32 mouse cellular contexts compared by ENCODE assay signal in genomic region chr1:63266121-63266520, GRCm38 (mm10). TPM values are rescaled to one million over a fixed set of nuclear protein-coding genes. Genes with fewer than 3 reads are reported as not detected.
DNase-seq lines count a peak whose midpoint lies in the region; ATAC-seq and TF ChIP-seq lines count a peak whose summit lies in the region.
"Had no signal": no experiment of that assay in that cellular context is flagged by ENCODE, and none has a peak within 500 bp of the region (broad histone marks: within the 10 kb centered on the region; RNA-seq: fewer than 3 reads in every experiment).

No protein-coding gene starts in this region.

- H3K9ac ChIP-seq in hindbrain, postnatal 0 days (replicated peaks; ENCODE audit: low read length), result no peak overlapping the region
- H3K9ac ChIP-seq in hindbrain, embryonic 13.5 days, result no peak overlapping the region
- no peak overlapping the region for H3K9ac ChIP-seq in midbrain, embryonic 14.5 days (replicated peaks; ENCODE audit: low read length)
- H3K9ac ChIP-seq in midbrain, embryonic 16.5 days (ENCODE audit: low read depth, low read length), result no peak overlapping the region
- H3K9ac ChIP-seq: embryonic facial prominence, embryonic 13.5 days; heart, embryonic 15.5 days; hindbrain, embryonic 14.5 days; limb, embryonic 12.5 days; liver, embryonic 15.5 days; lung, embryonic 14.5 days; stomach, embryonic 15.5 days had no signal

- DNase-seq in hindbrain, postnatal 0 days (ENCODE audit: low spot score), result peak; percentile 15
- peak; percentile 58 for DNase-seq in midbrain, embryonic 14.5 days
- DNase-seq in embryo, embryonic 9.5 days (ENCODE audit: extremely low spot score), result peak; percentile 33
- DNase-seq in retina, embryonic 14.5 days (ENCODE audit: low spot score), result peak; percentile 38
- no peak for DNase-seq in kidney, adult 9 months
- no peak for DNase-seq in spleen, adult 12 weeks (ENCODE audit: low spot score)
- DNase-seq: adrenal gland, adult 2 months; adrenal gland, postnatal 36 days; B cell, adult 2 months; cerebellum, adult 9-11 months; gastrocnemius, postnatal 25 days; heart, adult 11 months; kidney, adult 2 months; layer of hippocampus, postnatal 36 days; lung, embryonic 14.5 days; lung, postnatal 14 days; right cerebral cortex, postnatal 14 days had no signal

- H3K9me3 ChIP-seq in hindbrain, postnatal 0 days (ENCODE audit: low read length), result no peaks in the 10 kb centered on the region
- no peaks in the 10 kb centered on the region for H3K9me3 ChIP-seq in hindbrain, embryonic 13.5 days
- no peaks in the 10 kb centered on the region for H3K9me3 ChIP-seq in midbrain, embryonic 14.5 days (ENCODE audit: control insufficient read depth, low read length)
- H3K9me3 ChIP-seq in midbrain, embryonic 16.5 days (replicated peaks; ENCODE audit: control insufficient read depth, low read length, poor library complexity, severe bottlenecking), result no peaks in the 10 kb centered on the region
- H3K9me3 ChIP-seq: embryonic facial prominence, embryonic 13.5 days; forebrain, embryonic 10.5 days; heart, embryonic 10.5 days; heart, embryonic 15.5 days; limb, embryonic 12.5 days; liver, embryonic 15.5 days; stomach, embryonic 15.5 days had no signal

- WGBS in hindbrain, postnatal 0 days, result 40% methylated on average over 12 of the region's 12 CpGs
- WGBS in hindbrain, embryonic 13.5 days, result 38% methylated on average over 12 of the region's 12 CpGs
- 46% methylated on average over 12 of the region's 12 CpGs for WGBS in midbrain, embryonic 14.5 days
- WGBS in midbrain, embryonic 16.5 days, result 33% methylated on average over 12 of the region's 12 CpGs

- H3K27ac ChIP-seq in hindbrain, postnatal 0 days, result no peak overlapping the region
- no peak overlapping the region for H3K27ac ChIP-seq in hindbrain, embryonic 13.5 days
- no peak overlapping the region for H3K27ac ChIP-seq in midbrain, embryonic 14.5 days (replicated peaks; ENCODE audit: low read depth, low read length)
- no peak overlapping the region for H3K27ac ChIP-seq in midbrain, embryonic 16.5 days (ENCODE audit: low read length)
- H3K27ac ChIP-seq: embryonic facial prominence, embryonic 13.5 days; forebrain, embryonic 10.5 days; heart, embryonic 10.5 days; heart, embryonic 15.5 days; hindbrain, embryonic 14.5 days; kidney, postnatal 0 days; limb, embryonic 12.5 days; liver, embryonic 15.5 days; stomach, embryonic 15.5 days had no signal

- H3K4me2 ChIP-seq in hindbrain, postnatal 0 days (ENCODE audit: low read depth, low read length), result no peak overlapping the region
- no peak overlapping the region for H3K4me2 ChIP-seq in hindbrain, embryonic 13.5 days
- no peak overlapping the region for H3K4me2 ChIP-seq in midbrain, embryonic 14.5 days (ENCODE audit: low read length)
- H3K4me2 ChIP-seq in midbrain, embryonic 16.5 days (ENCODE audit: low read length), result no peak overlapping the region
- H3K4me2 ChIP-seq: embryonic facial prominence, embryonic 13.5 days; heart, embryonic 15.5 days; hindbrain, embryonic 14.5 days; limb, embryonic 12.5 days; liver, embryonic 15.5 days; lung, embryonic 14.5 days; stomach, embryonic 15.5 days had no signal

- H3K4me1 ChIP-seq in hindbrain, postnatal 0 days (ENCODE audit: insufficient read depth, low read length), result no peaks in the 10 kb centered on the region
- H3K4me1 ChIP-seq in hindbrain, embryonic 13.5 days (replicated peaks), result no peaks in the 10 kb centered on the region
- H3K4me1 ChIP-seq in midbrain, embryonic 14.5 days (ENCODE audit: control insufficient read depth, insufficient read depth, low read length), result no peaks in the 10 kb centered on the region
- H3K4me1 ChIP-seq in midbrain, embryonic 16.5 days (ENCODE audit: control insufficient read depth, insufficient read depth, low read length), result no peaks in the 10 kb centered on the region
- H3K4me1 ChIP-seq: embryonic facial prominence, embryonic 13.5 days; heart, embryonic 15.5 days; limb, embryonic 12.5 days; liver, embryonic 15.5 days; stomach, embryonic 15.5 days had no signal

- H3K36me3 ChIP-seq in hindbrain, postnatal 0 days (ENCODE audit: insufficient read depth, low read length), result no peaks in the 10 kb centered on the region
- no peaks in the 10 kb centered on the region for H3K36me3 ChIP-seq in hindbrain, embryonic 13.5 days
- H3K36me3 ChIP-seq in midbrain, embryonic 14.5 days (ENCODE audit: control insufficient read depth, insufficient read depth, low read length), result no peaks in the 10 kb centered on the region
- no peaks in the 10 kb centered on the region for H3K36me3 ChIP-seq in midbrain, embryonic 16.5 days (ENCODE audit: control insufficient read depth, insufficient read depth, low read length)
- H3K36me3 ChIP-seq: embryonic facial prominence, embryonic 13.5 days; forebrain, embryonic 10.5 days; heart, embryonic 10.5 days; heart, embryonic 15.5 days; limb, embryonic 12.5 days; liver, embryonic 15.5 days; stomach, embryonic 15.5 days had no signal

- peaks cover 35% of the 10 kb centered on the region for H3K27me3 ChIP-seq in hindbrain, postnatal 0 days (ENCODE audit: insufficient read depth, low read length)
- peaks cover 85% of the 10 kb centered on the region for H3K27me3 ChIP-seq in hindbrain, embryonic 13.5 days
- peaks cover 70% of the 10 kb centered on the region for H3K27me3 ChIP-seq in midbrain, embryonic 14.5 days (ENCODE audit: control insufficient read depth, insufficient read depth, low read length)
- peaks cover 33% of the 10 kb centered on the region for H3K27me3 ChIP-seq in midbrain, embryonic 16.5 days (ENCODE audit: control insufficient read depth, insufficient read depth, low read depth, low read length)

- no peak overlapping the region for H3K4me3 ChIP-seq in hindbrain, postnatal 0 days (ENCODE audit: low read length)
- no peak overlapping the region for H3K4me3 ChIP-seq in hindbrain, embryonic 13.5 days
- no peak overlapping the region for H3K4me3 ChIP-seq in midbrain, embryonic 14.5 days (replicated peaks; ENCODE audit: low read depth, low read length)
- no peak overlapping the region for H3K4me3 ChIP-seq in midbrain, embryonic 16.5 days (ENCODE audit: low read depth, low read length)
- H3K4me3 ChIP-seq: embryonic facial prominence, embryonic 13.5 days; forebrain, embryonic 10.5 days; heart, embryonic 10.5 days; heart, embryonic 15.5 days; limb, embryonic 12.5 days; liver, embryonic 15.5 days; stomach, embryonic 15.5 days had no signal

- no peak for ATAC-seq in hindbrain, postnatal 0 days
- ATAC-seq in hindbrain, embryonic 13.5 days (ENCODE audit: low FRiP score), result no peak
- no peak for ATAC-seq in midbrain, embryonic 14.5 days (ENCODE audit: low FRiP score, low TSS enrichment)
- ATAC-seq in midbrain, embryonic 16.5 days, result no peak
- ATAC-seq: activated CD4-positive, CD25-positive, alpha-beta regulatory T cell, adult 4 months; inflammation-experienced regulatory T-cells, adult 6 months had no signal

- no peak for TF ChIP-seq CTCF in hindbrain, postnatal 0 days (IDR thresholded peaks at IDR 0.05; ENCODE audit: low read depth)

RNA-seq across cellular contexts. Expression of gene Zdbf2, which starts 6.9 kb away (rescaled TPM):
- total RNA-seq in hindbrain, postnatal 0 days (2014; rRNA removed), result 17.4 and 30.5 TPM in 2 replicates
- 36.4 and 38.2 TPM in 2 replicates for polyA plus RNA-seq in hindbrain, postnatal 0 days (2015; fragmentation: Nextera tagmentation; extraction: Ambion mirVana)
- polyA plus RNA-seq in hindbrain, embryonic 13.5 days (2015; fragmentation: Nextera tagmentation; extraction: Ambion mirVana), result 34.9 and 36.9 TPM in 2 replicates
- 38.3 and 38.9 TPM in 2 replicates for polyA plus RNA-seq in midbrain, embryonic 14.5 days (2014; fragmentation: Nextera tagmentation; extraction: Ambion mirVana)
- 35.4 and 50.3 TPM in 2 replicates for polyA plus RNA-seq in midbrain, embryonic 16.5 days (2015; fragmentation: Nextera tagmentation; extraction: Ambion mirVana)
- polyA plus RNA-seq: activated CD4-positive, CD25-positive, alpha-beta regulatory T cell, adult 4 months; liver, adult 2 months; small intestine, adult 2 months had no signal

RNA-seq across cellular contexts. Expression of gene Gpr1, which starts 51.8 kb away (rescaled TPM):
- total RNA-seq in hindbrain, postnatal 0 days (2014; rRNA removed), result 1.2 TPM in 1 of 2 replicates, not detected in the other
- polyA plus RNA-seq in hindbrain, postnatal 0 days (2015; fragmentation: Nextera tagmentation; extraction: Ambion mirVana), result 0.34 and 0.48 TPM in 2 replicates
- polyA plus RNA-seq in hindbrain, embryonic 13.5 days (2015; fragmentation: Nextera tagmentation; extraction: Ambion mirVana), result 0.47 and 0.73 TPM in 2 replicates
- polyA plus RNA-seq in midbrain, embryonic 14.5 days (2014; fragmentation: Nextera tagmentation; extraction: Ambion mirVana), result 0.69 and 0.71 TPM in 2 replicates
- polyA plus RNA-seq in midbrain, embryonic 16.5 days (2015; fragmentation: Nextera tagmentation; extraction: Ambion mirVana), result 0.88 and 1.1 TPM in 2 replicates
- total RNA-seq: liver, adult 2 months had no signal
- polyA plus RNA-seq: embryonic facial prominence, embryonic 13.5 days; inflammation-experienced regulatory T-cells, adult 6 months; liver, adult 2 months; lung, embryonic 14.5 days; small intestine, adult 2 months had no signal

Comparison
In these comparisons a context has a peak if more than half of its experiments do, and no peak if none do; other contexts are left out.
1. DNase-seq: peak in hindbrain, postnatal 0 days (single experiment), midbrain, embryonic 14.5 days (single experiment), embryo, embryonic 9.5 days (single experiment) and retina, embryonic 14.5 days (single experiment); none in kidney, adult 9 months (single experiment) and spleen, adult 12 weeks (single experiment).